Mouse (Mus musculus) MN1 (cell line): ENCODE data around the gene Tbxas1.

Experiments used
- DNase-seq: peaks from one replicate; pipeline ENCODE4 v3.0.0-alpha.2; 2016; ENCODE audit warnings: low spot score

Gene Tbxas1

DNA sequence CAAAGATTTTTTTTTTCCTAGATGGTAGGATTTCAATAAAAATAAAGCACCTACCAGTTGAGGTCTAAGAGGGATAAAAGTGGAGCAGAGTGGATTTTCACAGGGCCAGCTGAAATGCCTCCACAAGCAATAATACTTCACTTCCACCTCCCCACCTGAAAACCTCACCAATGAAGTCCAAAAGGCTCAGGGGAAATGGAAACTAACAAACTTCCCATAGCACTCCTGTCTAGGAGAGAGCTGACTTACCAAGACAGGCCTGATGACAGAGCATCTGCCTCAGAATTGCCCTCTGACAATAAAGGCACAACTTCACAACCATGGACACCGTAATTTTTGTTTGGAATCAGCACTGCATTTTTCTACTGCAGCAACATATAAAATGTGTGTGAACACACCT lies 15.4 kb upstream of the Tbxas1 start:
- no peak for DNase-seq

DNA sequence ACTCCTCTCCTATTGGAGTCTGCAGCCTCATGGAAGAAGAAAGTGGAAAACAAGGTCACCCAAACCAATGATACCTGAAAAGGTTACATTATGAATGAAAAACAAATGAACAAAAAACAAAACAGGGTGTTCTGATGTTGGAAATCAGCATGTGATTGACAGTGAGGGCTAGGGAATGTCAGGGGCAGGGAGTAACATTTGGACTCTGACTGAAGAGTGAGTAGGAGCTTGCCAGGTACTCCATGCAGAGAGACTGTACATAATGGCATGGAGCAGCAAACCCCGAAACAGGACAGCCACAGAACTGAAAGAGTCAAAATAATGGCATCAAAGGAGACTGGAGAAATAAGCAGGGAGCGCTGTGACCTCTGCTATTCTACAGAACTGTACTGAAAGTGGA lies 14.9 kb upstream of the Tbxas1 start:
- no peak for DNase-seq

GRCm38 (mm10) chr6:38863595-38863994 lies 11.6 kb upstream of the Tbxas1 start:
- DNase-seq: peak; percentile 11

GRCm38 (mm10) chr6:38865805-38866204 lies 9.4 kb upstream of the Tbxas1 start:
- DNase-seq: no peak

DNA sequence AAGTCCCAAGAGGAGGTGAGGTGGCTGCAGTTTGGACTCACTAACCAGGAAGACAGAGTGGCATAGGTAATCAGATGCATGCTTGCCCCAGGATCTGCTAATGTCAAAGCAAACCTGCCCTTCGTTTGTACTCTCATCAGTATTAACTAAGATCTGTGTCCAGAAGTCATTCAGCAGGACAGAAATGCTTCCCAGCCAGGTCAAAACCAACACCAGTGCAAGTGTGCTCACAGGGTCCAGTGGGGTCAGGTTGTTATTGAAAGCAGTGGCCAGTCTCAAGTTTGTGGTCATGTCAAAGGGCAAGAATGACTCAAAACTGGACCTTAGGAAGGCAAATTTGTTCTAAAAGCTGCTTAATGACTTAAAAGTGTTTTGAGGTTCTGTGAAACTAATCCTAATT lies 8.8 kb upstream of the Tbxas1 start:
- no peak for DNase-seq

DNA sequence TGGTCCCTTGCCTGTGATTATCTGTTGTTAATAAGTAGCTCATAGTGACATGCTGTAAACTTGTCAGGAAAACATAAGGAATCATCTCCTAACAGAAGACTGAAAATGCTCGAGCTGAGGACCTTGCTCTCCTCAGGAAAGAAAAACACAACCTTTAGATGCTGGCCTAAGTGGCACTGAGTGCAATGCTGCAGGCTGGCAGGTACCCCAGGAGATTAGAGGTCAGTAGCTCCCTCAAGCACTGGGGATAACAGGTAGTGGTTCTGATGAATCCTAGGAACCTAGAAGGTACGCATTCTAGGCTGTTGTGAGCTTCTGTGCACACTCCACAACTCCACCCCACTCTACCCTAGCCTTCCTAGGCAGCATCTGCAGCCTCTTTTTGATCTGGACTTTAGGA lies 8.4 kb upstream of the Tbxas1 start:
- DNase-seq: no peak

DNA sequence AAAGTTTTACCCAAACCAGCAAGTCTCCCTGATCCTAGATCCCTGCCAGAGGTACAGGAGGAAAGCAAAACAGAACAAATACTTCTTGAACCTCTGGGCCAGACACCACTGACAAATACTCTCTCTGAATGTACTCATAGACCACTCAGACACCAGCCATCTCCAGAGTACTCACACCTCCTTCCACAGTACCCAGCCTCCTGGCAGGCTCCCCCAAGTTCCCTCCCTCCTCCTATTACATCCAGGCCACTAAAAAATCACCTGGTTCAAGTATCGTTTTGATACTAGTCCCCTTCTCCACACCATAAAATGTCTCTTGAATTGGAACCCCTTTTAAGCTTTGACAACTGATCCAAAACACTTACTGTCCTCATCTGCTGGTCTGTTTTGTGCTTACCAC lies 7.9 kb upstream of the Tbxas1 start:
- no peak for DNase-seq

- DNase-seq: no peak
These were observed 6.2 kb upstream of the Tbxas1 start for GRCm38 (mm10) chr6:38868974-38869373.

DNA sequence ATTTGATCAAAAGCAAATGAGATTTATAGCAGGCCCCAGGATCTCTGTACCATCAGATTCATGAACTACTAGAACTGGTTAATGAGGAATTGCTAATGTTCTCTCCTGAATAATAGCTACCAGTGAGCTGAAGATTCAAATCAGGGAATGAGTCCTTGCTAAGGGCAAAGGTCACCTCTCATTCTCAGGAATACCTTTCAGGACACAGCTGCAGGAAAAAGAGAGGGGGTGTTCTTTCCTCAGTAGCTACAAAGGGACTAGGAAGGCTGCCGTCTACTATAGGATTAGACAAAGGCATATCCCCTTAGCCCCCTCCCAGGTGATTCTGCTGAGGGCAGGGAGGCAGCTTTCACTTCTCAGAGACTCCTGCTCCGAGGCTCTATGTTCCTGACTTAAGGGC lies 5.1 kb upstream of the Tbxas1 start:
- DNase-seq: no peak

DNA sequence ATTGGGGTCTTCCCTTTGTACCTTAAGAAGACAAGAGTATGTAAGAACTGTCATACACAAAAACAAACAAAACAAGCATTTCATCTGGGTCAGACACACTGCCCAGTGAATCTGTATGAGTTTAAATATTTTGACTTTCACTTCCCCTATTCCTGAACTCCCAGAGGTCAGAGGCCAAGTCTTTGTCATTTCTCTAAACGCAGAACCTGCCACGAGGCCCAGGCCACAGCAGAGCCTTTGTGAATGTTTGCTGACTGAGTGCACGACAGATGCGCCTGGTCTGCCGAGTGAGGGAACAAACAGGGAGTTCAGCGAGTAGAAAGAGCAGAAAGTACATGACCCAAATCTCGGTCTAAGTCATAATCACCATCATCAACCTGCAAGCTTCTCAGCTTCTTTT lies 4.2 kb upstream of the Tbxas1 start:
- DNase-seq: no peak

- DNase-seq: no peak
These were observed 1.9 kb upstream of the Tbxas1 start for GRCm38 (mm10) chr6:38873316-38873715.

- peak; percentile 79 for DNase-seq
These were observed 1.2 kb upstream of the Tbxas1 start for GRCm38 (mm10) chr6:38874035-38874434.

DNA sequence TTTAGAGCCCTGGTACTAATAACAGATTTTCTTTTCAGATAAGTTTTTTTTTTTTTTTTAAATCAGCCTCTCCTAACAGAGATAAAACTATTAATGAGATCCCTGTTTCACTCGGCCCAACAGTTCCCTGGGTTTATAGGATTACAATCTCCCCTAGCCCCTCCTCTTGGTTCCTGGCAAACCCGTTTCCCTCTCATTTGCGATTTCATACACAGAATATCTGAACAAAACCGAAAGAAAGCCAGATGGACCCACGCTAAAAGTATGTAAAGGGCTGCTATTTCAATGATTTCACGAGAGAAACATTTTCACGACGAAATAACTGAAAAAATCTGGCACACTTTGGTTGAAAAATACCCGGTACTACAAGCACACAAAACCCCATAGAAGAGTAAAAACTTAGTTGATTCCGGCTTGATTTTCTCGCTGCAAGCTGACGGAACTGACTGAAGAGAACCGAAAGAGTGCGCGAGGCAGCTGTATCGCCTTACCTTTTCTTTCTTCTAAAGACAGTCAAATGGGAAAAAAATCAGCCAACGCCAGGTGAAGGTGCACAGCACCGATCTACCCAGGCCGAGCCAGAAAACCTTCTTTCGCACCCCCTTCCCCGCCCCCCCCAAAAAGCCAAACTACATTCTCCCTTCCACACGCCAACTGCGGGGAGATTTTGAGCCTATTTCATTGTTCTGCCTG lies 493 bp upstream of the Tbxas1 start:
- DNase-seq: peak; percentile 33

GRCm38 (mm10) chr6:38876071-38876911 lies 1.1 kb downstream of the Tbxas1 start, which contains the start of gene Hipk2:
Hipk2 (minus strand) TSS chr6:38876165.
- peak; percentile 92 for DNase-seq

DNA sequence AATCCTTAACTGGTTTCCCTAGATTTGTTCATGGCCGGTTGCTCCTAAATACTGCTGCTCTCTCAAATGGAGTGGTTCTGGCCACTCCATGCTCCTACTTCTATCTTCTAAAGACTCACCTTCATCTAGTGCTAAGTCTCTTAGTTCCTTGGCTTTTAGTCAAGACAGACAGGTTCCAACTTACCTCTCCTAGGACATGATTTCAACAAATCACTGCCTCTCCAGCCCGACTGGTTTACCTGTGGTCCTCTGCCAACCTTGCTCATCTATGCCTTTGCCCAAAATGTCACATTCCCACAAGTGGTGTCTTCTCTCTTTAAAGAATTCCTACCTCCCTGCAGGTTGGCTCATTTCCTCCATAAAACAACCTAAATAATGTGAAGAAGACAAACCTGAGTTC lies 2.5 kb downstream of the Tbxas1 start:
- no peak for DNase-seq

DNA sequence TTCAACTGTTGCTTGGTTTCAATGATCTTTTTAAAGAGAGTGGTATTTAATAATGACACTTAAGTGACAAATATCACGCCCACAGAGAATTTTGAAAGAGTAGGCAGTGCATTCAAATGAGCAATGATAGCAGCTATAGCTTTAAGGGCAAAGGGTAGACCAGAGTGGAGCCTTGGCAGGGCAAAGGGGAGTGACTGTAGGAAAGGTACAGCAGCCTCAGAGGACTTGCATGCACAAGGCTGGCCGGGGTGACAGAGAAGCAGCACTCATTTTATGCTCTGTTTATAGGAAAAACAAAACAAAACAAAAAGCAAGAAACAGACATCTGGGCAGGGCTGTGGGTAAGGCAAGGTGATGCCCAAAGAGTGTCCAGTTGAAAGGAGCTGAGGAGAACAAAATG lies 6.3 kb downstream of the Tbxas1 start:
- no peak for DNase-seq

DNA sequence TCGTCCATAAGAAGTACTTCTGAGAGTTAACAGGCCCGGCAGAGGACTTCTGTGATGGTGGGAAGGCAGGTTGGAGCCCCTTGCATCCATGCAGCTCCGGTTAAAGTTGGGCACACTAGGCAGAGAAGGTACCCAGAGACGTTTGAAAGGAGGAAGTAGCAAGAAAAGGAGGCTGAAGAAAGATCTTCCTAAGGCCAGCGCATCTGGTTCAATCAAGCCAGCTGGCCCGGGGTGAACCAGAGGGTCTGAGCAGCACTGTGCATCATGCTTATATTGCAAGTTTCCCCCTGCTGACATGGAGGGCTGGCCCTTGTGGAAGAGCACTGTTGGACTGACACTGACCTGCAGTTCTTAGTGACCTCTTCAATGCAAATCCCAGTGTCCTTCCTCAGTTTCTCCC lies 6.8 kb downstream of the Tbxas1 start:
- DNase-seq: no peak

- no peak for DNase-seq
These were observed 7.5 kb downstream of the Tbxas1 start for GRCm38 (mm10) chr6:38882728-38883171.

DNA sequence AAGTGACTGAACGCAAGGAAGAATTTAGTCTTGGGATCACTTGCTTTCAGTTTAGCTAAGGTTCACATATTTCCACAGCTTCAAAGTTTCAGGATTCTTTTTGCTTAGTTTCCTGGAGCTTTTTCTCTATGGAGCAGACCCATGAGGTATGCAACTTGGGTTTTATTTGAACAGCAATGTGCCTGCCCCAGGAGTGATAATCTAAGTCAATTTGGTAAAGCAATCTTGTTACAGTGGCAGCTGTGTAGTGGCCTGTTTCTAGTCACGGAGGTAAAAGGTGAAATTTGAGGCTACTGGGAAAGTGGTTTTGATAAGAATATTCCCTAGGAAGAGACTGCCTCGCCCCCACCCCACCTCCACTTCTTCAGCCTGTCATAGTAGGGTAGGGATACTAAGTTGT lies 9.3 kb downstream of the Tbxas1 start:
- DNase-seq: no peak

DNA sequence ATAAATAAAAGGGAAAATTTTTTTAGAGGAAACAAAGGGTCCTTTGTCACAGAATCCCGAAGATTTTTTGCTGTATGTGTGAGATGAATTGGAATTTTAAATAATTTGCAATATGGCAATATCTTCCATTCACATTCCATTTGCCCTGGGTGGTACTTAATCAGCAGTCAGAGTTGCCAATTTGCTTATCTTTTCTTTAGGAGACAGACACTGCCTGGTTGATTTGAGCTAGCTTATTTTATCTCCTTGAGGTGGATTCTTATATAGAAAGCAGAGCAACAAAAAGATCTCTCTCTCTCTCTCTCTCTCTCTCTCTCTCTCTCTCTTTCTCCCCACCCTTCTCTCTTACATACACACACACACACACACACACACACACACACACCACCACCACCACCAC lies 9.9 kb downstream of the Tbxas1 start:
- no peak for DNase-seq

- no peak for DNase-seq
These were observed 12.2 kb downstream of the Tbxas1 start for GRCm38 (mm10) chr6:38887436-38887835.

DNA sequence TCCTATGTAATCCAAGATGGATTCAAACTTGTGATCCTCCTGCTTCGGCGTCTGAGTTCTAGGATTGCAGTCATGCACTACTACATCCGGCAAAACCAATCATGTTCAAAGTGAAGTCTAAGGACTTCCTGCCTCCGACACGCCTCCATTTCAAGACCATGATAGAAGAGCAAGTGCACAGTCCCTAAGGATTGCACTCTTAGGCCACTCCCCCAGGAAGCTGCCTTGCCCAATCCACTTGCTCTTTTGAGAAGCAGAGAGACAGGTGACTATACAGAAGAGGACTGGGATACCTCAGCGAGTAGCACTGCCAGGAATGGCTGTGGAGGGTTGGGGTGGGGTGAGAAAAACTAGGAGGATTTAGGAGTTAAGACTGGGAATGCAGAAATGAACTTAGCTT lies 14.0 kb downstream of the Tbxas1 start:
- DNase-seq: no peak

DNA sequence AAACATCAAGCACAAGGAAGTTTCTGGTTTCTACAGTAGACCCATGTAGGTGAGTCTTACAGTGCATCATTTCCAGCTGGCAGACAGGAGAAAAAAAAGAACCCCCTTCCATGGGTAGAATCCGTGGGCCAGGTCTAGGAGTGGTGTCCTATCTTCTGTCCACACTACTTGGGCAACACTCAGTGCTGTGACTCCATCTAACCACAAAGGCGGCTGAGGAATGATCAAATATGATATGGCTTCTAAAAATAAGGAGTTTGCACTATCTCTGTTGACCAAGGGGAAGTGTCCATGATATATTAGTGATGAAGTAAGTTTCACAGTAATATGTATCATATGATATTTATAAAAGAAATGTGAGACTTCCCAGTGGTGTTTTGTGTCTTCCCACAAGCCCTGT lies 16.8 kb downstream of the Tbxas1 start:
- no peak for DNase-seq

DNA sequence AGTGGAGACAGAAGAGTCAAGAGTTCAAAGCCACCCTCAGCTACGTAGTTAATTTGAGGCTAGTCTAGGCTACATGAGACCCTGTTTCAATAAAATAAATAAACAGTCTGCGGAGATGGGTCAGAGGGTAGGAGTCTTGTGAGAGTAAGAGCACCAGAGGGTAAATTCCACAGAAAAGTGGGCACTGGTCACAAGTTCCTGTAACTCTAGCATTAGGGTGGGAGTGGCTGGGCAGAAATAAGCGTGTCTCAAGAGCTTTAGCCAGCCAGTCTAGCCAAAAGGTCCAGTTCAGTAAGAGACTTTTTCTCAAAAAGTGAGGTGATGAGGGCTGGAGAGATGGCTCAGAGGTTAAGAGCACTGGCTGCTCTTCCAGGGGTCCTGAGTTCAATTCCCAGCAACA lies 18.4 kb downstream of the Tbxas1 start:
- no peak for DNase-seq
